Mouse (Mus musculus): ENCODE measurements around the gene Trappc4. TPM values are rescaled to one million over a fixed set of nuclear protein-coding genes. Genes with fewer than 3 reads are reported as not detected.
"Not testable (repeated sequence)": the region's sequence is repeated elsewhere in the genome, so short reads cannot be mapped to it uniquely, and the experiment has no call there.

The Trappc4 gene
- polyA plus RNA-seq, 1 experiment from 2014 or later, result 42.8 TPM

- peaks cover 22% of the 10 kb centered on the region for H3K4me1 ChIP-seq (ENCODE audit: control insufficient read depth, low read depth, low read length)
- WGBS (ENCODE audit: insufficient replicate concordance), result 41% methylated on average over 5 of the region's 5 CpGs
- no peaks in the 10 kb centered on the region for H3K27me3 ChIP-seq (ENCODE audit: control insufficient read depth, insufficient read depth, low read depth, low read length)
Observed at GRCm38 (mm10) chr9:44378153-44378730, 29.2 kb downstream of the Trappc4 start.

GRCm38 (mm10) chr9:44377335-44377734 is 30.1 kb downstream of the Trappc4 start:
- not testable (repeated sequence) for ATAC-seq (ENCODE audit: low read depth); H3K9me3 ChIP-seq (replicated peaks; ENCODE audit: control insufficient read depth, low read length); H3K4me2 ChIP-seq (ENCODE audit: low read depth, low read length); H3K27me3 ChIP-seq (ENCODE audit: control insufficient read depth, insufficient read depth, low read depth, low read length); H3K27ac ChIP-seq (ENCODE audit: low read length); H3K4me3 ChIP-seq (ENCODE audit: low read depth, low read length); H3K9ac ChIP-seq (ENCODE audit: low read depth, low read length); H3K36me3 ChIP-seq (ENCODE audit: control insufficient read depth, insufficient read depth)
- 58% methylated on average over 2 of the region's 2 CpGs for WGBS (ENCODE audit: insufficient replicate concordance)
- H3K4me1 ChIP-seq (ENCODE audit: control insufficient read depth, low read depth, low read length), result peaks cover 22% of the 10 kb centered on the region

More at GRCm38 (mm10) chr9:44378153-44378730, 29.2 kb downstream of the Trappc4 start:
- H3K9me3 ChIP-seq (replicated peaks; ENCODE audit: control insufficient read depth, low read length), result no peaks in the 10 kb centered on the region
- H3K9ac ChIP-seq (ENCODE audit: low read depth, low read length), result peak overlapping the region; percentile 72
- H3K36me3 ChIP-seq (ENCODE audit: control insufficient read depth, insufficient read depth), result peaks cover 11% of the 10 kb centered on the region
- H3K4me3 ChIP-seq (ENCODE audit: low read depth, low read length), result peak overlapping the region; percentile 84
- ATAC-seq (ENCODE audit: low read depth), result no peak
- H3K27ac ChIP-seq (ENCODE audit: low read length), result peak overlapping the region; percentile 82
- peak overlapping the region; percentile 90 for H3K4me2 ChIP-seq (ENCODE audit: low read depth, low read length)

GRCm38 (mm10) chr9:44376141-44376540 is 31.3 kb downstream of the Trappc4 start:
- ATAC-seq (ENCODE audit: low read depth), result no peak
- Histone ChIP-seq H3K36me3 (ENCODE audit: control insufficient read depth, insufficient read depth) (no peaks in the 10 kb centered on the region), H3K4me3 (ENCODE audit: low read depth, low read length) (no peak overlapping the region), H3K9me3 (replicated peaks; ENCODE audit: control insufficient read depth, low read length) (no peaks in the 10 kb centered on the region), H3K27ac (ENCODE audit: low read length) (no peak overlapping the region), H3K4me2 (ENCODE audit: low read depth, low read length) (no peak overlapping the region), H3K27me3 (ENCODE audit: control insufficient read depth, insufficient read depth, low read depth, low read length) (no peaks in the 10 kb centered on the region), H3K4me1 (ENCODE audit: control insufficient read depth, low read depth, low read length) (peaks cover 22% of the 10 kb centered on the region), H3K9ac (ENCODE audit: low read depth, low read length) (no peak overlapping the region)
- 80% methylated on average over 6 of the region's 6 CpGs for WGBS (ENCODE audit: insufficient replicate concordance)

- H3K4me2 ChIP-seq (ENCODE audit: low read depth, low read length), result no peak overlapping the region
- ATAC-seq (ENCODE audit: low read depth), result no peak
- peaks cover 9% of the 10 kb centered on the region for H3K4me1 ChIP-seq (ENCODE audit: control insufficient read depth, low read depth, low read length)
- H3K27ac ChIP-seq (ENCODE audit: low read length), result no peak overlapping the region
- no peak overlapping the region for H3K4me3 ChIP-seq (ENCODE audit: low read depth, low read length)
- H3K9me3 ChIP-seq (replicated peaks; ENCODE audit: control insufficient read depth, low read length), result no peaks in the 10 kb centered on the region
- no peak overlapping the region for H3K9ac ChIP-seq (ENCODE audit: low read depth, low read length)
- H3K36me3 ChIP-seq (ENCODE audit: control insufficient read depth, insufficient read depth), result no peaks in the 10 kb centered on the region
- H3K27me3 ChIP-seq (ENCODE audit: control insufficient read depth, insufficient read depth, low read depth, low read length), result no peaks in the 10 kb centered on the region
Observed at GRCm38 (mm10) chr9:44373386-44373785, 34.0 kb downstream of the Trappc4 start.

- ATAC-seq (ENCODE audit: low read depth), result no peak
- peaks cover 1% of the 10 kb centered on the region for H3K36me3 ChIP-seq (ENCODE audit: control insufficient read depth, insufficient read depth)
- 53% methylated on average over 3 of the region's 3 CpGs for WGBS (ENCODE audit: insufficient replicate concordance)
- peaks cover 7% of the 10 kb centered on the region for H3K4me1 ChIP-seq (ENCODE audit: control insufficient read depth, low read depth, low read length)
- no peak overlapping the region for H3K4me3 ChIP-seq (ENCODE audit: low read depth, low read length)
- H3K27me3 ChIP-seq (ENCODE audit: control insufficient read depth, insufficient read depth, low read depth, low read length), result no peaks in the 10 kb centered on the region
- H3K4me2 ChIP-seq (ENCODE audit: low read depth, low read length), result no peak overlapping the region
- H3K27ac ChIP-seq (ENCODE audit: low read length), result no peak overlapping the region
- no peaks in the 10 kb centered on the region for H3K9me3 ChIP-seq (replicated peaks; ENCODE audit: control insufficient read depth, low read length)
- no peak overlapping the region for H3K9ac ChIP-seq (ENCODE audit: low read depth, low read length)
Observed at GRCm38 (mm10) chr9:44364480-44364879, 42.9 kb downstream of the Trappc4 start.

- 0 out of 2 replicates have a peak, but pooled peaks have one; percentile 18 for ATAC-seq (ENCODE audit: low read depth)
- H3K27me3 ChIP-seq (ENCODE audit: control insufficient read depth, insufficient read depth, low read depth, low read length); H3K9me3 ChIP-seq (replicated peaks; ENCODE audit: control insufficient read depth, low read length); H3K4me1 ChIP-seq (ENCODE audit: control insufficient read depth, low read depth, low read length): not testable (repeated sequence)
- H3K4me3 ChIP-seq (ENCODE audit: low read depth, low read length), result peak overlapping the region; percentile 84
- H3K4me2 ChIP-seq (ENCODE audit: low read depth, low read length), result peak overlapping the region; percentile 78
- H3K27ac ChIP-seq (ENCODE audit: low read length), result peak overlapping the region; percentile 72
- 44% methylated on average over 4 of the region's 4 CpGs for WGBS (ENCODE audit: insufficient replicate concordance)
- peaks cover 16% of the 10 kb centered on the region for H3K36me3 ChIP-seq (ENCODE audit: control insufficient read depth, insufficient read depth)
- H3K9ac ChIP-seq (ENCODE audit: low read depth, low read length), result peak overlapping the region; percentile 27; the same call in 1 of the 2 replicates
Observed at GRCm38 (mm10) chr9:44361931-44362330, 45.5 kb downstream of the Trappc4 start.

- peaks cover 22% of the 10 kb centered on the region for H3K36me3 ChIP-seq (ENCODE audit: control insufficient read depth, insufficient read depth)
- H3K9me3 ChIP-seq (replicated peaks; ENCODE audit: control insufficient read depth, low read length), result no peaks in the 10 kb centered on the region
- peak within 1 kb of the TSS; percentile 83 for H3K9ac ChIP-seq (ENCODE audit: low read depth, low read length)
- H3K4me1 ChIP-seq (ENCODE audit: control insufficient read depth, low read depth, low read length), result peaks cover 7% of the 10 kb centered on the region
- under 1% methylated on average over 44 of the region's 44 CpGs for WGBS (ENCODE audit: insufficient replicate concordance)
- H3K27ac ChIP-seq (ENCODE audit: low read length), result peak within 1 kb of the TSS; percentile 83
- peak within 1 kb of the TSS; percentile 78 for H3K4me2 ChIP-seq (ENCODE audit: low read depth, low read length)
- no peaks in the 10 kb centered on the region for H3K27me3 ChIP-seq (ENCODE audit: control insufficient read depth, insufficient read depth, low read depth, low read length)
- H3K4me3 ChIP-seq (ENCODE audit: low read depth, low read length), result peak within 1 kb of the TSS; percentile 84
- peak; percentile 90 for ATAC-seq (ENCODE audit: low read depth)
Observed at GRCm38 (mm10) chr9:44361190-44361917, 46.0 kb downstream of the Trappc4 start, which contains the start of gene Vps11. TSS of gene Vps11 (minus strand) at chr9:44361670.

- Histone ChIP-seq H3K27ac (ENCODE audit: low read length) (no peak overlapping the region), H3K36me3 (ENCODE audit: control insufficient read depth, insufficient read depth) (peaks cover 61% of the 10 kb centered on the region), H3K27me3 (ENCODE audit: control insufficient read depth, insufficient read depth, low read depth, low read length) (no peaks in the 10 kb centered on the region), H3K4me1 (ENCODE audit: control insufficient read depth, low read depth, low read length) (peaks cover 10% of the 10 kb centered on the region), H3K9ac (ENCODE audit: low read depth, low read length) (no peak overlapping the region), H3K4me2 (ENCODE audit: low read depth, low read length) (no peak overlapping the region), H3K4me3 (ENCODE audit: low read depth, low read length) (no peak overlapping the region), H3K9me3 (replicated peaks; ENCODE audit: control insufficient read depth, low read length) (no peaks in the 10 kb centered on the region)
- WGBS (ENCODE audit: insufficient replicate concordance), result 61% methylated on average over 4 of the region's 4 CpGs
- no peak for ATAC-seq (ENCODE audit: low read depth)
Observed at GRCm38 (mm10) chr9:44357207-44357606, 50.2 kb downstream of the Trappc4 start.

All from liver, embryonic 16.5 days (tissue).